Mouse (Mus musculus) kidney, adult 2 months (tissue): ENCODE data around the gene Ppp4r3a.

Source experiments
- CTCF ChIP-seq: fragments of 200-500 bp; conservative IDR thresholded peaks from 2 replicates; pipeline ENCODE4 v1.5.1; 2011; ENCODE audit warnings: low read depth, mild to moderate bottlenecking, control low read depth, low read length, moderate library complexity, mixed read lengths; ENCODE audit not compliant: insufficient read depth, insufficient read length
- POLR2A ChIP-seq: fragments of 200-500 bp; IDR thresholded peaks from one replicate; pipeline ENCODE4 v1.6.1; 2011; ENCODE audit warnings: low read depth, low read length, control low read depth

DNA sequence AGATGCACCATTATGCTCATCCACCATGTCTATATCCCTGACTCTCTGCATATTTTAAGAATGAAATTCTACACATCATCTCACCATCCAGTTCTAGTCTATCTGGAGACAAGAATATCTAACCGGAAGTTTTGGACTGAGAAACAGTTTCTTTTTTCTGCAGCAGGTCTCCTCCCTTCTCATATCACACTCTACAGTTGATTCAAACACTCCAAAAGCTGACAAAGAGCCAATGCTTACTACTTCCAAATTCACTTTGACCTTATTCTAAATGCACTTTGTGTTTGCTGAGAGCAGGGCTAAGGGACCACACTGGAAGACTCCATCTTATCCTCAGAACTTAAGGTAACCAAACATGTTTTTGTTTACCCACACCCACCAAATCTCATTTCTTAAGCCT lies 13.7 kb downstream of the Ppp4r3a start:
- TF ChIP-seq CTCF: no peak
- no peak for TF ChIP-seq POLR2A
